Mouse (Mus musculus) macrophage (primary cell): ENCODE results near the gene St6gal1. TPM values are rescaled to one million over a fixed set of nuclear protein-coding genes. Genes with fewer than 3 reads are reported as not detected.

Source experiments
- H3K27ac ChIP-seq: fragments of 350-480 bp; formaldehyde crosslinking; 2 replicates; pipeline ENCODE4 v1.9.0; 2021
- H3K36me3 ChIP-seq: fragments of 350-480 bp; formaldehyde crosslinking; 2 replicates; pipeline ENCODE4 v1.9.0; 2021; ENCODE audit errors: inconsistent target
- H3K4me3 ChIP-seq: fragments of 350-480 bp; formaldehyde crosslinking; 2 replicates; pipeline ENCODE4 v1.9.0; 2021; ENCODE audit errors: inconsistent target
- H3K79me2 ChIP-seq: fragments of 350-480 bp; formaldehyde crosslinking; 2 replicates; pipeline ENCODE4 v1.9.0; 2021; ENCODE audit errors: inconsistent target
- WGBS: methylation state at CpG from one replicate; pipeline ENCODE4 v1.1.7; 2026; ENCODE audit warnings: inconsistent platforms; ENCODE audit not compliant: missing documents; 5-methylcytosine and 5-hydroxymethylcytosine counted together
- polyA plus RNA-seq: library from polyadenylated mRNA; stranded (reverse); fragments of 250-400 nt; gene quantifications from 3 replicates; pipeline ENCODE4 v1.2.4, GENCODE M21; 2018; ENCODE audit warnings: inconsistent platforms

Gene St6gal1
- polyA plus RNA-seq, 1 experiment from 2014 or later = 59.9 TPM

- H3K79me2 ChIP-seq = no peaks in the 10 kb centered on the region
- no peak overlapping the region for H3K27ac ChIP-seq
- 79% methylated on average over 7 of the region's 7 CpGs for WGBS
- no peaks in the 10 kb centered on the region for H3K36me3 ChIP-seq
- no peak overlapping the region for H3K4me3 ChIP-seq
Measured at GRCm38 (mm10) chr16:23299904-23300740, 75.6 kb downstream of the St6gal1 start.

- Histone ChIP-seq H3K4me3 (no peak overlapping the region), H3K27ac (no peak overlapping the region), H3K36me3 (no peaks in the 10 kb centered on the region), H3K79me2 (no peaks in the 10 kb centered on the region)
- 69% methylated on average over 7 of the region's 7 CpGs for WGBS
Measured at GRCm38 (mm10) chr16:23301762-23302161, 77.2 kb downstream of the St6gal1 start.

GRCm38 (mm10) chr16:23305830-23306623 is 81.5 kb downstream of the St6gal1 start:
- no peak overlapping the region for H3K4me3 ChIP-seq
- H3K36me3 ChIP-seq = no peaks in the 10 kb centered on the region
- 67% methylated on average over 10 of the region's 10 CpGs for WGBS
- no peak overlapping the region for H3K27ac ChIP-seq
- no peaks in the 10 kb centered on the region for H3K79me2 ChIP-seq

- Histone ChIP-seq H3K27ac (no peak overlapping the region), H3K36me3 (no peaks in the 10 kb centered on the region), H3K79me2 (no peaks in the 10 kb centered on the region), H3K4me3 (no peak overlapping the region)
- WGBS = 49% methylated on average over 7 of the region's 12 CpGs
Measured at GRCm38 (mm10) chr16:23307142-23307968, 82.8 kb downstream of the St6gal1 start.

DNA sequence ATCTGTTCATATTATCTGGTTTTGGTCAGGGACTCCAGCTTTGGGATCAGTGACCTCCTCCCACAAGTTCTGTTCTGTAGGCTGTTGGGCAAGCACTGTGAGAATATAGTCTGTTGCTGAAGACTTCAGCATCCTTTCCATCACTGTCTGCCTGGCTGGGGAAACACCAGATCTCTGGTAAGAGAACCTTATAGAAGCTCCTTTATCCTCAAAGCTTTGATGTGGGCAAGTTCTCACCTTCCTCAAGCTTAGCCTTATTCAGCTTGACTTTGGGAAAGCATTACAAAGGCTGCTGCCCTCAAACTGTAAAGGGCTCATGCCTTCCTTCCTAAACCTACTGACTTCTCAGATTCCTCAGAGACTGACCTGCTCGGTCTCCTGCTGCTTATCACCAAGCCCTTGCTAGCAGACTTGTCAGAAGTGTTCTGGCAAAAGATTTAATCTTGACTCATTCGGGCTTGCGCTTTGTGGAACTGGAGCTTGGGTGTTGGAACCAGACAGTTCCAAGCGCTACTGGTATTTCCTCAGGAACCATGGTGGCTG is 83.5 kb downstream of the St6gal1 start:
- H3K36me3 ChIP-seq = no peaks in the 10 kb centered on the region
- H3K79me2 ChIP-seq = no peaks in the 10 kb centered on the region
- no peak overlapping the region for H3K27ac ChIP-seq
- 67% methylated on average over 4 of the region's 4 CpGs for WGBS
- H3K4me3 ChIP-seq = no peak overlapping the region

- WGBS = 95% methylated on average over 4 of the region's 4 CpGs
- H3K4me3 ChIP-seq = no peak overlapping the region
- H3K27ac ChIP-seq = no peak overlapping the region
- no peaks in the 10 kb centered on the region for H3K79me2 ChIP-seq
- H3K36me3 ChIP-seq = no peaks in the 10 kb centered on the region
Measured at GRCm38 (mm10) chr16:23309080-23309479, 84.5 kb downstream of the St6gal1 start.

- no peaks in the 10 kb centered on the region for H3K79me2 ChIP-seq
- no peak overlapping the region for H3K4me3 ChIP-seq
- no peak overlapping the region for H3K27ac ChIP-seq
- 94% methylated on average over 9 of the region's 9 CpGs for WGBS
- no peaks in the 10 kb centered on the region for H3K36me3 ChIP-seq
Measured at GRCm38 (mm10) chr16:23312604-23313003, 88.1 kb downstream of the St6gal1 start.

GRCm38 (mm10) chr16:23314790-23315189 is 90.2 kb downstream of the St6gal1 start:
- under 1% methylated on average over 7 of the region's 7 CpGs for WGBS
- no peaks in the 10 kb centered on the region for H3K79me2 ChIP-seq
- peak overlapping the region; percentile 89 for H3K27ac ChIP-seq
- no peak overlapping the region for H3K4me3 ChIP-seq
- peaks cover 6% of the 10 kb centered on the region; the same call in 1 of the 2 replicates for H3K36me3 ChIP-seq

- 96% methylated on average over 7 of the region's 7 CpGs for WGBS
- no peaks in the 10 kb centered on the region for H3K79me2 ChIP-seq
- no peak overlapping the region for H3K4me3 ChIP-seq
- H3K36me3 ChIP-seq = peaks cover 13% of the 10 kb centered on the region; the same call in 1 of the 2 replicates
- no peak overlapping the region for H3K27ac ChIP-seq
Measured at GRCm38 (mm10) chr16:23317411-23318047, 93.0 kb downstream of the St6gal1 start.

- 98% methylated on average over 3 of the region's 3 CpGs for WGBS
- H3K27ac ChIP-seq = no peak overlapping the region
Measured at GRCm38 (mm10) chr16:23320025-23320424, 95.5 kb downstream of the St6gal1 start.

DNA sequence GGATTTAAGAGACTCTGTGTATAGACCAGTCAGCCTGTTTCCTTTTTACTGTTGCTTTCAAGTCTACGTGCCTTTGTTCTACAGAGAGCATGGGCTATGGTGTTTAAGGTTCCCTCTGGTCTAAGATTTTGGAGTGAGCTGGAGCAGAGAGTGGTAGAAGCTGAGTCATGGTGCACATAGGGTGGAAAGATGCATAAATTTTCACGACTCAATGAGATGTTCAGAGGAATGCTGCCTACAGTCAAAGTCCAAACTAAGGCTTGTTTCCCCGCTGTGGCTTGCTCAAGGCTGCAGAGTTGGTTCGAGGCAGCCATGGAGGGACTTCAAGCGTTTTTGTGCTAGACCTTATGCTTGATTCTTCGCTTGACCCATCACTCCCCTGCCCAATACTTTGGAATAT is 96.0 kb downstream of the St6gal1 start:
- Histone ChIP-seq H3K27ac (no peak overlapping the region), H3K79me2 (no peaks in the 10 kb centered on the region), H3K4me3 (no peak overlapping the region), H3K36me3 (peaks cover 13% of the 10 kb centered on the region; the same call in 1 of the 2 replicates)
- 84% methylated on average over 6 of the region's 6 CpGs for WGBS

More at GRCm38 (mm10) chr16:23320025-23320424, 95.5 kb downstream of the St6gal1 start:
- H3K4me3 ChIP-seq = no peak overlapping the region
- H3K79me2 ChIP-seq = no peaks in the 10 kb centered on the region
- peaks cover 13% of the 10 kb centered on the region; the same call in 1 of the 2 replicates for H3K36me3 ChIP-seq

DNA sequence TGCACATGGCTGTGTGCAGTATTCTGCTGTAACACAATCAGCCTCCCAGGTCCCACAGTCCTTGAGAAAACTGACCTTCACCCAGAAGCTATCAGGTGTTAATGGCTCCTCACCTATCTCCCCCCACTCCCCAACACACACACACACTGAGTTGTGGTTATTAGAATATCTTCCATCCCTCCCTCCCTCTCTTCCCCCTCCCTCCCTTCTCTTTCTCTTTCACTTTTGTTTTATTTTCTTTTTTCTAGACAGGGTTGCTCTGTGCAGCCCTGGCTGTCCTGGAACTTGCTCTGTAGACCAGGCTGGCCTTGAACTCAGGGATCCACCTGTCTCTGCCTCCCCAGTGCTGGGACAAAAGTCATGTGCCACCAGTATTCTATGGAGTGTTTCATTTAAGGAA is 97.9 kb downstream of the St6gal1 start:
- Histone ChIP-seq H3K36me3 (peaks cover 13% of the 10 kb centered on the region; the same call in 1 of the 2 replicates), H3K27ac (no peak overlapping the region), H3K4me3 (no peak overlapping the region), H3K79me2 (no peaks in the 10 kb centered on the region)

DNA sequence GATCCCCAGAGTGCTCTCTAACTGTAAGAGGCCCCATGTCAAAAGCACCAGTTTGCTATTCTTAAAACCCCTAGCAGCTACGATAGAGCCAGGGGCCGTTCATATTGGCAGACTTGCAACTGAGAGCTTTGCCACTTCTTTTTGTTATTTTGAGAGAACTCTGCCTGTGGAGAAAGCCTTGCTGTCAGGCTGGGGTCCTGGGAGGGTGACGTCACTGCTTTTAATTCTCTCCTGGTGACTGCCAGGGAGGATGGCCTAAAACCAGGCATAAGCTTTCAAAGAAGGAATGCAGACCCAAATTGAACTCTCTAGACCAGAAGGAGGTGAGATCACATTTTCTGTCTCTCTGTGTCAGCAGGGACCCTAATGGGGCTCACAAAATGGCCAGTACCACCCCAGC is 99.4 kb downstream of the St6gal1 start:
- 97% methylated on average over 3 of the region's 3 CpGs for WGBS
- H3K36me3 ChIP-seq = peaks cover 14% of the 10 kb centered on the region; the same call in 1 of the 2 replicates

More for the DNA sequence above, 99.4 kb downstream of the St6gal1 start:
- Histone ChIP-seq H3K4me3 (no peak overlapping the region), H3K79me2 (no peaks in the 10 kb centered on the region), H3K27ac (no peak overlapping the region)
